Mouse (Mus musculus) C2C12 (cell line): ENCODE measurements at regions not wholly inside any gene's neighbourhood (a gene's known extent, or its start where the extent isn't known, plus 50 kb on each side); places are given as distances from the start of the nearest gene placed in this dataset.

Experiments
- CTCF ChIP-seq: IDR thresholded peaks from one replicate; pipeline ENCODE4 v1.5.1; 2011; ENCODE audit not compliant: control insufficient read depth, insufficient read depth, insufficient read length
- MYOG ChIP-seq: IDR thresholded peaks from one replicate; pipeline ENCODE4 v1.6.1; 2011; ENCODE audit not compliant: control insufficient read depth, insufficient read length; ENCODE audit errors: extremely low read depth
- USF1 ChIP-seq: IDR thresholded peaks from one replicate; pipeline ENCODE4 v1.6.1; 2011; ENCODE audit warnings: low read depth, mild to moderate bottlenecking, control low read depth, moderate library complexity

- TF ChIP-seq CTCF (no peak), USF1 (no peak), MYOG (no peak)
Measured at GRCm38 (mm10) chr3:157754826-157755225, 170.1 kb downstream of the Cth start.
